Mouse (Mus musculus) limb, embryonic 10.5 days (tissue): Measurements from ENCODE around the gene Tppp. TPM values are rescaled to one million over a fixed set of nuclear protein-coding genes. Genes with fewer than 3 reads are reported as not detected.
"Not testable (repeated sequence)": the region's sequence is repeated elsewhere in the genome, so short reads cannot be mapped to it uniquely, and the experiment has no call there.

Experiments
- DNase-seq: peaks from one replicate; pipeline ENCODE4 v3.0.0-alpha.2; 2017; ENCODE audit warnings: low spot score
- H3K27ac ChIP-seq: fragments of 300-500 bp; sonication (generic); 2 replicates; pipeline ENCODE4 v1.5.1; 2016; ENCODE audit warnings: mild to moderate bottlenecking
- H3K27me3 ChIP-seq: fragments of 300-500 bp; sonication (generic); 2 replicates; pipeline ENCODE4 v1.6.1; 2016; ENCODE audit warnings: low read depth, mild to moderate bottlenecking; ENCODE audit not compliant: poor library complexity, severe bottlenecking
- H3K36me3 ChIP-seq: fragments of 300-500 bp; sonication (generic); 2 replicates; pipeline ENCODE4 v1.6.1; 2016; ENCODE audit warnings: mild to moderate bottlenecking, moderate library complexity
- H3K4me1 ChIP-seq: fragments of 300-500 bp; sonication (generic); 2 replicates; pipeline ENCODE4 v1.6.1; 2016
- H3K4me3 ChIP-seq: fragments of 300-500 bp; sonication (generic); 2 replicates; pipeline ENCODE4 v1.5.1; 2016; ENCODE audit warnings: mild to moderate bottlenecking, moderate library complexity
- H3K9me3 ChIP-seq: fragments of 300-500 bp; sonication (generic); replicated peaks from 2 replicates; pipeline ENCODE4 v1.6.1; 2016; ENCODE audit warnings: mild to moderate bottlenecking
- WGBS: fragments of 180-500 bp; shearing (Covaris S2); methylation state at CpG from one replicate; pipeline ENCODE4 v1.1.7; 2016; 5-methylcytosine and 5-hydroxymethylcytosine counted together
- polyA plus RNA-seq: library from polyadenylated mRNA; unstranded; fragments of >200 nt; fragmentation: Nextera tagmentation; extraction: Ambion mirVana; gene quantifications from 2 replicates; pipeline ENCODE4 v1.2.1, GENCODE M21; 2016

The Tppp gene
- polyA plus RNA-seq, 1 experiment from 2014 or later: 0.20 TPM

- DNase-seq: no peak
- H3K36me3 ChIP-seq: no peaks in the 10 kb centered on the region
- 82% methylated on average over 4 of the region's 4 CpGs for WGBS
- no peak overlapping the region for H3K27ac ChIP-seq
- no peaks in the 10 kb centered on the region for H3K4me1 ChIP-seq
- H3K27me3 ChIP-seq: peaks cover 6% of the 10 kb centered on the region; the same call in 1 of the 2 replicates
- H3K4me3 ChIP-seq: no peak overlapping the region
- no peaks in the 10 kb centered on the region for H3K9me3 ChIP-seq
These were observed 7.7 kb upstream of the Tppp start for GRCm38 (mm10) chr13:74001492-74001891.

GRCm38 (mm10) chr13:74006881-74007280, 2.3 kb upstream of the Tppp start:
- H3K27ac ChIP-seq, H3K9me3 ChIP-seq, DNase-seq, H3K4me3 ChIP-seq, H3K36me3 ChIP-seq: not testable (repeated sequence)
- Histone ChIP-seq H3K4me1 (peaks cover 24% of the 10 kb centered on the region), H3K27me3 (peaks cover 53% of the 10 kb centered on the region)
- 92% methylated on average over 4 of the region's 4 CpGs for WGBS

GRCm38 (mm10) chr13:74008216-74008615, 991 bp upstream of the Tppp start:
- peaks cover 65% of the 10 kb centered on the region for H3K27me3 ChIP-seq
- not testable (repeated sequence) for H3K4me3 ChIP-seq

GRCm38 (mm10) chr13:74009791-74010614, 796 bp downstream of the Tppp start:
- WGBS: 2% methylated on average over 55 of the region's 55 CpGs
- peaks cover 65% of the 10 kb centered on the region for H3K27me3 ChIP-seq

More at GRCm38 (mm10) chr13:74008216-74008615, 991 bp upstream of the Tppp start:
- not testable (repeated sequence) for H3K9me3 ChIP-seq, H3K27ac ChIP-seq, DNase-seq, H3K36me3 ChIP-seq
- WGBS: 86% methylated on average over 2 of the region's 2 CpGs
- H3K4me1 ChIP-seq: peaks cover 24% of the 10 kb centered on the region

GRCm38 (mm10) chr13:74010678-74011077, 1.5 kb downstream of the Tppp start:
- peaks cover 64% of the 10 kb centered on the region for H3K27me3 ChIP-seq
- 18% methylated on average over 3 of the region's 3 CpGs for WGBS
- no peaks in the 10 kb centered on the region for H3K36me3 ChIP-seq
- H3K4me1 ChIP-seq: peaks cover 24% of the 10 kb centered on the region
- H3K4me3 ChIP-seq: peak overlapping the region; percentile 64
- H3K9me3 ChIP-seq: no peaks in the 10 kb centered on the region
- no peak overlapping the region for H3K27ac ChIP-seq
- no peak for DNase-seq

More at GRCm38 (mm10) chr13:74009791-74010614, 796 bp downstream of the Tppp start:
- peak overlapping the region; percentile 64 for H3K4me3 ChIP-seq
- H3K27ac ChIP-seq: no peak overlapping the region; the same call in 1 of the 2 replicates
- H3K36me3 ChIP-seq: no peaks in the 10 kb centered on the region
- peaks cover 24% of the 10 kb centered on the region for H3K4me1 ChIP-seq
- peak; percentile 77 for DNase-seq
- no peaks in the 10 kb centered on the region for H3K9me3 ChIP-seq

- Histone ChIP-seq H3K27ac (no peak overlapping the region), H3K36me3 (no peaks in the 10 kb centered on the region), H3K4me3 (no peak overlapping the region), H3K27me3 (peaks cover 21% of the 10 kb centered on the region), H3K9me3 (no peaks in the 10 kb centered on the region), H3K4me1 (no peaks in the 10 kb centered on the region)
- no peak for DNase-seq
- 84% methylated on average over 4 of the region's 4 CpGs for WGBS
These were observed 6.7 kb downstream of the Tppp start for GRCm38 (mm10) chr13:74015908-74016307.

- Histone ChIP-seq H3K9me3 (no peaks in the 10 kb centered on the region), H3K4me3 (no peak overlapping the region), H3K4me1 (no peaks in the 10 kb centered on the region), H3K36me3 (no peaks in the 10 kb centered on the region), H3K27me3 (peaks cover 6% of the 10 kb centered on the region; the same call in 1 of the 2 replicates), H3K27ac (no peak overlapping the region)
- DNase-seq: no peak
- WGBS: 83% methylated on average over 4 of the region's 4 CpGs
These were observed 8.2 kb downstream of the Tppp start for GRCm38 (mm10) chr13:74017426-74017825.

GRCm38 (mm10) chr13:74019006-74019405, 9.8 kb downstream of the Tppp start:
- not testable (repeated sequence) for H3K27ac ChIP-seq, H3K27me3 ChIP-seq, H3K4me3 ChIP-seq, DNase-seq, H3K4me1 ChIP-seq, H3K36me3 ChIP-seq, H3K9me3 ChIP-seq
- WGBS: 93% methylated on average over 8 of the region's 8 CpGs

- WGBS: 79% methylated on average over 4 of the region's 4 CpGs
- Histone ChIP-seq H3K27ac (no peak overlapping the region), H3K4me3 (no peak overlapping the region), H3K27me3 (no peaks in the 10 kb centered on the region), H3K36me3 (no peaks in the 10 kb centered on the region), H3K4me1 (no peaks in the 10 kb centered on the region), H3K9me3 (no peaks in the 10 kb centered on the region)
- DNase-seq: no peak
These were observed 16.2 kb downstream of the Tppp start for GRCm38 (mm10) chr13:74025151-74026081.

GRCm38 (mm10) chr13:74026215-74026614, 17.0 kb downstream of the Tppp start:
- WGBS: 22% methylated on average over 2 of the region's 2 CpGs
- H3K27me3 ChIP-seq: no peaks in the 10 kb centered on the region
- H3K9me3 ChIP-seq: no peaks in the 10 kb centered on the region
- peak; percentile 45 for DNase-seq
- H3K36me3 ChIP-seq: no peaks in the 10 kb centered on the region
- no peak overlapping the region for H3K27ac ChIP-seq
- no peaks in the 10 kb centered on the region for H3K4me1 ChIP-seq
- H3K4me3 ChIP-seq: no peak overlapping the region

GRCm38 (mm10) chr13:74028116-74028515, 18.9 kb downstream of the Tppp start:
- Histone ChIP-seq H3K4me3 (no peak overlapping the region), H3K9me3 (no peaks in the 10 kb centered on the region), H3K36me3 (no peaks in the 10 kb centered on the region), H3K27ac (no peak overlapping the region), H3K27me3 (no peaks in the 10 kb centered on the region), H3K4me1 (no peaks in the 10 kb centered on the region)
- 84% methylated on average over 2 of the region's 2 CpGs for WGBS
- no peak for DNase-seq

- no peak overlapping the region for H3K4me3 ChIP-seq
- 90% methylated on average over 2 of the region's 2 CpGs for WGBS
- no peaks in the 10 kb centered on the region for H3K36me3 ChIP-seq
- DNase-seq: no peak
- H3K9me3 ChIP-seq: no peaks in the 10 kb centered on the region
- H3K4me1 ChIP-seq: no peaks in the 10 kb centered on the region
- H3K27me3 ChIP-seq: no peaks in the 10 kb centered on the region
- no peak overlapping the region for H3K27ac ChIP-seq
These were observed 19.8 kb downstream of the Tppp start for GRCm38 (mm10) chr13:74029013-74029412.

GRCm38 (mm10) chr13:74030691-74031090, 21.5 kb downstream of the Tppp start:
- Histone ChIP-seq H3K9me3 (no peaks in the 10 kb centered on the region), H3K4me3 (no peak overlapping the region), H3K4me1 (no peaks in the 10 kb centered on the region), H3K27me3 (no peaks in the 10 kb centered on the region), H3K27ac (no peak overlapping the region), H3K36me3 (peaks cover 3% of the 10 kb centered on the region; the same call in 1 of the 2 replicates)
- no peak for DNase-seq
- WGBS: 91% methylated on average over 7 of the region's 7 CpGs
